Mouse (Mus musculus) A20 (cell line): ENCODE measurements around the gene Izumo1r.
"Not testable (repeated sequence)": the region's sequence is repeated elsewhere in the genome, so short reads cannot be mapped to it uniquely, and the experiment has no call there.

Source experiments
- DNase-seq: peaks from one replicate; pipeline ENCODE4 v3.0.0-alpha.2; 2011; ENCODE audit warnings: low read depth, low spot score

Izumo1r gene

DNA sequence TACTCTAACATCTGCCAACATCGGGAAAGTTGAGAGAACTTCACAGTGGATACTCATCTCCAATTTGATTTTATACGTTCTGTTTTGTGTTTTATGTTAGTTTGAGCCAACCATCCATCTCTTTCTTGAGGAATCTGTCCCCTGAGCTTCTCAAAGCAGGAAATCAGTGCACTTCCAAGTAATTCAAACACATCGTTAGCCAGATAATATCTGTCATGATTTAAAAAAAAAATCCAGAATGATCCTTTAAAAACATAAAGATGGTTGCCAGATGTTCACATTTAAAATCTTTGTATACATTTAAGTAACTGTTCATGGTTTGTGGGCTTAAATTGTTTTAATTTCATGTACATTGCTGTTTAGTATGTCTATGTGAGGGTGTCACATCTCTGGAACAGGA lies 2.2 kb upstream of the Izumo1r start:
- DNase-seq: no peak

DNA sequence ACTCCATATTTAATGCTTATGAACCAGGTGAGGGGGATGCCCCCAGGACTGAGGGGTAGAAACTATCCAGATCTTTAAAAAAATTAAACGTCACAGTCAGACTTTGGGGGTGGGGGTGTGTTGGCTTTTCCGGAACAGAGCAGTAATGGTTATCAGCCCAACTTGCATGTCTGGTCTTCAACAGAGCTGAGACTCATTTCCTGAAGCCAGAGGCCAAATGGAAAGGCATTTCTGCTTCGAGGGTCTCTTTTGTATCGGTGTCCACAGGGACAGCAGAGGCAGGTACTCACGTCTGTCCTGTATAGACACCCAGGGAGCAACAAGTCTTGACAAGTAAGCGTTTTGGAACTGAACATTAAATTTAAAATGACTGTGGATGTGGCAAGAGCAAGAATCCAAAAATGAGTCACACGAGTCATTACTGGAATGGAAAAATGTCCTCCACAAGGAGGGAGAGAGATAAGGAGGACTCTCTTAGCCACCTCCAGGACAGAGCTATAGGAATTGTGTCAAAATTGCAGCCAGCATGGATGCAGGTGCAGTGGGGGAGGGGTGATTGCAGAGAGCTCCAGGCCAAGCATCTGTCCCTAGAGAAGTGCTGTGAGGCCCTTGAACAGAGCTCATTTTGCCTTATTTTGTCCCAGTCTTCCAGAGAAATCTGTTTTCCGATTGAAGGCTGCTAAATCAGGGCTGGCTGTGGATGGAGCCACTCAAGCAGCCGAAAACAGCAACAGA lies 1.2 kb upstream of the Izumo1r start:
- DNase-seq: no peak

DNA sequence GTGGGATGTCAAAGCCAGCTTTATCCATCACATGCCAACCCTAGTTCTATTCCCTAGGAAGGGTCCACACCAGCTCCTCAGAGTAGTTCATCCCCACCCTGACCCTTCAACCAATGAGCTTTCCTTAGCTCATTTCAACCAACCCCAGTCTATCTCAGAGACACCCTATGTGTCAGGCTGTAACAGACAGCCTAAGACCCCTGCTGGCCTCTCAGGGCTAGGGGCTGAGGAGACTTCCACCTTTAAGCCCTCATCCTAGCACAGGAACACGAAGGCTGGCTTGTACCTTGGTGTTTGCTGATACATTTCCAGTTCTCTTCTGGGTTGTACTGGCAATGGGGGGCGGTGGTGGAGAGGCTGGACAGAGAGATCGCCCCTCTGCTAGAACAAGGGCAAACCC lies 743 bp downstream of the Izumo1r start:
- no peak for DNase-seq

DNA sequence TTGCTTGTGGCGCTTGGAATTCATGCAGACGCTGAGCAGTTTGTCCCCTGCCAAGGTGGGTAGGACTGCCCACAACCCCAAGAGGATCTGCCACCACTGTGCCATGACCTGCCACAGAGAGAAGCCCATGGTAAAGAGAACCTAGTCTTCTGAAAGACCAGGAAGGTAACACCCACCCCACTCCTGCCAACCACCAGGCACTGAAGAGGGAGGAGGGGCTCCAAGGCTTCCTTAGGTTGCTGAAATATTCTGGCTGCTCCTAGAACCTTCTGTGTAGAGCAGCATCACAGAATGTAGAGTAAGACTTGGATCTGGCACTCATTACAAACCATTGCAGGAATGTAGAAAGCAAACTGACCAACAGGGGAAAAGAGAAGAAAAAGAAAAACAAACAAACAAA lies 1.3 kb downstream of the Izumo1r start:
- no peak for DNase-seq

DNA sequence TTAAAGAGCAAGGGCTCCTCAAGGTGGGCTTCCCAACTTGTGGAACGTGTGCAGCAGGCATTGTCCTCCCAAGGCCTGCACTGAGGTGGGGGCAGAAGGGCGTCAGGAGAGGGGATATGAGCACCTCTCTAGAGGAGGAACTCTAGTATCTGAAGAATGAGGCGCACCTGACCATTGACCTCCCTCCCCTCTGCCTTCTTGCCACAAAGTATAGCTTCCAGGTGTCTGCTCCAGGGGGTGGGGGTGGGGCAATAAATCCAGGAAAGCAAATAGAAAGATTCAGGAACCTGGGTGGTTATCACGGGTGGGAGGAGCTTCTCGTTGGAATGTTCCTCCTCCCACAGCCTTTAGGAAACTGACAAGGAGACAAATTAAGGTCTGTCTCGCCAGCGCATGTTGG lies 2.0 kb downstream of the Izumo1r start:
- no peak for DNase-seq

DNA sequence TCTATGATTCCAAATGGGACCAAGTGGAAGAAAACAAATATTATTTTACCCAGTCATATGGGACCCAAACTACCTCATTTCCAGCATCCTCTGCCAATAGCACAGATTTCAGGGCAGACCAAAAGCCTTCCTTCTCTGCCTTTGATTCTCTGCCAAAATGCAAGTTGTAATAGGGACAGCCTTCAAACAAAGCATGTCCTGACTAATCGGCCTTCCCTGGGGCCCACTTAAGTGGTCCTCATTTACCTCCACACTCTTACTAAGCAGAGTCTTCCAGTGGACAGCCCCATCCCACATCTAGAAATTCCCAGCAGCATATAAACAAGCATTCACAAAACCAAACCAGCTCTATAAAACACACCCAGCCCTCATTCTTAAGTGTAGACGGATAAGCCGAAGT lies 6.6 kb downstream of the Izumo1r start:
- DNase-seq: no peak

DNA sequence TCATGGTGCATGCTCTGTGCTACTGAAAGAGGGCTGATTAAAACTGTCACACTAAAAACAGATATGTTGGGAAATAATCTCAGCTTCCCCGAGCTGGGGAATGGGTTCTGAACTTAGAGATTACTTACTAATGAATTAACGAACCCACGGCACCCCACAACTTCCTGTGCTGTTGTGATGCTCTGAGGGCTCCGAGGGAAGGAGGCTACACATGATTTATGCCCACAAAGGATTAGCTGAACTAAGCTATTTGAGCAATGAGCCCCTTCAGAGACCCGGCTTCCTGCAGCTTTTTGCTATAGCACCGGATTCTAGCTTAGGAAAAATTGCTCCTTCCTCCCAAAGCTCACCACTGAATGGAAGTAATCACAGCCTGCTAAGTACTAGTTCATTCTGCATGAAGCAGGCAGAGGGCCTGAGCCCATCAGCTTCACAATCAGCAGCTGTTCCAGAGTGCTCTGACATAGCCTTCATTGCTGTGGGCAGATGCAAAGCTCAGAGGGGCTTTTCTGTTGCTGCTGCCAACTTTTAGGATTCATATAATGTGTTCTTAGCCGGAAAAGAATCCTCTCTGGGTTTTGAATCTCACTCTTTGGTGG lies 8.4 kb downstream of the Izumo1r start:
- no peak for DNase-seq

DNA sequence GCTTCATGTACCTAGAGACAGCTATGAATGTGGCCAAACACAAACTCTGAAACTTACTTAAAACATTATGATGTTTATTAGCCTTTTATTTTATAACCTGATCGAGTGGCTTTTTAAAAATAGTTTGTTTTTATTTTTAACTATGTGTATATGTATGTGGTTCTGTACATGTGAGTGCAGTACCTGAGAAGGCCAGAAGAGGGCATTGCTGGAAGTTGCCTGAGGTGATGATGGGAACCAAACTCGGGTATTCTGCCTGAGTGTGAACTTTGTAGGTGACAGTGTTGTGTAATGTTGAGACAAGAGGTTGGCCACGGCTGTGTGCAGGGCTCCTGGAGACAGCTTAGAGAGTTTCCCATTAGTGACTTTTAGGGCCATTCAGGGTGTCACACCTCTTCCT lies 9.1 kb downstream of the Izumo1r start:
- peak; percentile 22 for DNase-seq

DNA sequence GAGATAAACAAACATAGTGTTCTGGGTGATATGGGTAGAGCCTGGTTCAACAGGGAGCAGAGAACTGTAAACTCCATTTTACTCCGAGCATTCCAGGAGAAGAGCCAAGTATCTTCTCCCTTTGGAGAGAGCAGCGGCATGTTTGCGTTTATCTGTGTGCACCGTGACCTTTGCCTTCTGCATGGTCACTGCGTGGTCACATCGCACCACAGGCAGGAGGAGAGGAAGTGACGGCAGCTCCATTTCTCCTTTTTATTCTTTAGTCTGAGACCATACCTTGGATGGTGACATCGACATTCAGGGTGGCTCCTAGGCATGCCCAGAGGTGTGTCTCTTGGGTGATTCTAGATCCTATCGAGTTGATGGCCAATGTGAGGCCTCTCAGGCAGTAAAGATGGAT lies 10.4 kb downstream of the Izumo1r start:
- no peak for DNase-seq

DNA sequence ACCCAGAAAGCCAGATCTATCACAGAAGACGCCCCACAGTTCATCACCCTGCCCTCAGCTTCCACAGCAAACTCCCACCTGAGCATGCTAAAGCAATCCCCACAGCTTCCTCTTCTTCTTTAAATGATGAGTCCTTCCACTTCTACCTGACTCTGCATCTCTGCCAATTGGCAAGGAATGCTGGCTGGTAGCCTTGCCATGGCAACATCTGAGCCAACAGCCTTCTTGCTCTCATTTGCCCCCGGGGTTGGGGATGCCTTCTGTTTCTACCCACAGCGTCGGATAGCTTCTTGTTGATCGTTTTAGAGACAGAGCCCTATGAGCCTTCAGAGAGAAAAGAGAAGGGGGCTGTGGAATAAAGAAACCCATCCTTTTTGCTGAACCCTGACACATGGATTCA lies 11.9 kb downstream of the Izumo1r start:
- no peak for DNase-seq

DNA sequence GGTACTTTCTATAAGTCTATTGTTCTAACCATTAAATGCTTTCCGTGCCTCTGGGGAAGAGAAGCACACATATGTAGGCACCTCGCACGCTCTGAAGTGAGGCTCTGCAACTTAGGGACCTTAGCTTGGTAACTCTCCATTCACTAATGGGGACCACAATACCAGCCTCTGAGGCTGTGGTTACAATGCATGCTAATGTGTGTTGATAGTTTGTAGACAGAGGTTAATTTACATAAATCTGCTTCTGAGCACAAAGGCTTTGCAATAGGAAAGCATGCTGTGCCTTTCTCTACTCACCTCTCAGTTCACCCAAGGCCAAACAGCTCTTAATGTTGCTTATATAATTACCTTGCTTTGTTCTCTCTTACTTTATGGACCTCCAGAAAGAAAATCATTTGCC lies 13.1 kb downstream of the Izumo1r start:
- no peak for DNase-seq

DNA sequence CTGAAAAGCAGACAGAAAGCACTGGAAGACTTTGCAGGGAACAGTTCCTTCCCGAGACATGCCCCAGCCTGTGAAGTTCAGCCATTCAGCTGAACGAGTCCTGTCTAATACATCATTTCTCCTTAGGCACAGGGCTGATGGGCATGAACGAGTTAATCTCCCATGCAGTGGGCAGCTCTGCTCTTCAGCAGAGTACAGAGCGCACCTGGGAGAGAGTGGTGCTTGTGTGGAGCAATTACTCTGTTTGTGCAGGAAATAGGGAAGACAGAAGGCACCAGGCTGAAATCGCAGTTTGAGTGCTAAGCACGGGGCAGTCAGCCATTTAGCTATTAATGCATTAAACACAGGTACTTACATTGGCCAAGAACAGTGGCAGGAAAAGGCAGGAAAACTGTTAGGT lies 15.1 kb downstream of the Izumo1r start:
- no peak for DNase-seq

DNA sequence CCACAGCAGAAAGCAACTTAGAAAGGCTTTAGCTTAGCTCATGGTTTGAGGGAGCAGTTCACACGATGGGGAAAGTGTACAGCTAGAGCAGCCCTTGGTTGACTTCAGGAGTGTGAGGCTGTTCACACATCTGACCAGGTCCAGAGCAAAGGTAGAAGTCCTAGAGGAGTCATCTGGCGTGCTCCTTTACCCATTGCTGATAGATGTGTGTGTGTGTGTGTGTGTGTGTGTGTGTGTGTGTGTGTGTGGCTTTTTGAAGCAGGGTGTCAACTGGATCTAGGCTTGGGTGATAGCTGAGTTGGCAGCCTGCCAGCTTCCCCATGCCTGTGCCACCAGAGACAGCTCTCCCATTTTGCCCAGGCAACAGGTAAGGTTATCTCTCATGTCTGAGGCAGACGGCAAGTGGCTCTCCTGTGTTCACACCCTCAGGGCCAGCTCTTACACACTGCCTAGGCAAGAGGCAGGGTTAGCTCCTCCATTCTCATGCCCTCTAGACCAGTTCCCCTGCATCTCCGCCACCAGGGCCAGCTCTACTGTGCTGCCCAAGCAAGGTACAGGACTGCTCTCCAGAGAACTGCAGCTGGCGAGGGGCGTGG lies 15.9 kb downstream of the Izumo1r start:
- DNase-seq: no peak

DNA sequence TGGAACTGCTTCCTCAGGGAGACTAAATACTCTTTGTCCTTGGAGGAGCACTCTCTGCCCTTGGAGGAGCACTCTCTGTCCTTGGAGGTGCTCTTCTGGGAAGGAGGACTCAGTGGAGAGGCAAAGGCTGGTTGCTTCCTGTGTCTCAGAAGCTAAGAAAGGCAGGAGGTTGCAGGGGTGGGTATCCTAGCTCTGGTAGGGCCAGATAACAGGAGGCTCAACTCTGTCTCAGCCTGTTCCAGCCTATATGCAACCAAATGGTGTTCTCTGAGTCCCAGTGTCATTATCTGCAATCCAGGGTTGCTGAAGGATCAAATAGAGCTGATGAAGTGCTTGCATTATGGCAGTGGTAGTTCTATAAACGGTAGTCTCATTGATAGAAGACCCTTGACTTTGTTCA lies 17.8 kb downstream of the Izumo1r start:
- DNase-seq: no peak

DNA sequence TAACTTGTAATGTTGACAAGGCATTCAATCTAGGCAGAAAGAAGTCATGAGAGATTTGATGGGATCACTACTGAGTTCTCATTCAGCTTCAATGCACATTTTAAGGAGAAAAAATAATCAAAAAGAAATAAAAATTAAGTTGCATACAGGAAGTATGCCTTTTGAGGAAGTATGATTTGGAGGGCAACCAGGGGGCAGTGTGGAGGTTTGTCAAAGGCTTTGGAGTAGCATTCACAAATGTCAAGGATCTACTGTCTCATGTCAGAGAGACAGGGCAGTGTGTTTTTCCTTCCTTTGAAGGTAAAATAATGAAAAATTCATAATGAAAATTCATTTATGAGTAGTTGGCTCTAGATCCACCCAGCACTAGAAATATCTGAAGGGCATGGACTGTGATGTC lies 18.6 kb downstream of the Izumo1r start:
- DNase-seq: peak; percentile 32

DNA sequence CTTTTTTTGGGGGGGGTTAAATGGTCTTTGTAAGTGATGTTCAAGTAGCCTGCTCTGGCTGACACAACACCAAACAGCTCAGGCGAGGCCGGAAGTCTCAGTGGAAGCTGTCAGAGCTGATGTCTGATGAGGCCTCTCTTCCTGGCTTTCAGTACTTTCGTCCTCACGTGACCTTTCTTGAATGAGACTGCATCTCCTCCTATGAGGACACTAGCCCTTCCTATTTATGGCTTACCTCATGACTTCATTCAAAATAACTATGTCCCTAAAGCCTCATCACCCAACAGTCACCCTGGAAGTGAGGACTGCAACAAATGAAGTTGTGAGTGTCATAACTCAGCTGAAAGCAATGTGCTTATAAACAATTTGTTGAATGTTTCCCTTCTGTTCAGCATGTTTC lies 19.1 kb downstream of the Izumo1r start:
- DNase-seq: no peak

DNA sequence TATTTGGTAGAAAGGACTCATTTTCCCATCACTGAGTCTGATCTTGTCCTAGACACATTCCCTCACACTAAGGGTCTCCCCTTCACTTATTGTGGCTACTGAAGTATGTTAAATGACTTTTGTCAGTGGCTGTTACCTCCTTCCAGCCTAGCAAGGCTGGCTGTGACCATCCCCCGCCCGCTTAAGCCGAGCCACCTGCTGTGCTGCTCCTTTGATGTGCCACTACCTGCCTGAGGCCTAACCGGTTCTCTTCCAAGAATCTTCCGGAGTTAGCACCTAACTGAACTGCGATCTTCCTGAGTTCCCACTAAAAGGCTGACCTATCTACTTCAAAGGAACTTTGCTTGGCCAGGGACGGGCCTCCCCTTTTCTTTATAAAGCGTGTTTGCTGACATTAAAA lies 27.2 kb downstream of the Izumo1r start:
- not testable (repeated sequence) for DNase-seq

DNA sequence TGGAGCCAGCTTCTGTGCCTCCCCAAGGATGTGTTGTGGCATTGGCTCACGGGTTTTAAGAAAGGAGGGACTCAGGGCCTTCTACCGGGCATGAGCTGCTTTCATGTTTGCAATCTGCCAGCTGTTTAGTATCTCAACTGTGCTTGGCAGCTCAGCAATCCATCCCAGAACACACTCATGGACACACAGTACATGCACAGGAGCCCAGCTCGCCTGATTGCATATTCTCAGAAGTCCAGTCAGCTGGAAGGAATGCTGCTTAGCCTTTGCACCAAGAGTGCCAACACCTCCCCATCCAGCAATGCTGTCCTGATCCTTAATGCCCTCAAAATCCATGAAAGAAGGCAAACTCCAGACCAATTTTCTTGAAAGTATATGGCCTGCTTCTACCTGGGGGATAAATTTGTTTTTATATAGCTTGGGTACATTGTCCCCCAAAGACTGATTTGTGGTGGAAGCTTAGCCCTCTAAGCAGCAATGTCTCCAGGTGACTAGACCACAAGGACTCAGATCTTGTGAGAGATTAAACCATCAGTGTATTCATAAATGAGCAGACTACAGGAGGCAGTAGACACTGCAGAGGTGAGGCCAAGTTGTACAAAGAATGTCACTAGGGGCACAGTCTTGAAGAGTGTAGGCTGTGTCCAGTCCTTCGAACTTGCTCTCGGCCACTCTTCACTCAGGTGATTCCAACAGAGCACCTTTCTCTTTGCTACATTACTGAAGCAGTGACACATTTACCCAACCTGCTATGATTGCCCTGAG lies 27.8 kb downstream of the Izumo1r start:
- no peak for DNase-seq

DNA sequence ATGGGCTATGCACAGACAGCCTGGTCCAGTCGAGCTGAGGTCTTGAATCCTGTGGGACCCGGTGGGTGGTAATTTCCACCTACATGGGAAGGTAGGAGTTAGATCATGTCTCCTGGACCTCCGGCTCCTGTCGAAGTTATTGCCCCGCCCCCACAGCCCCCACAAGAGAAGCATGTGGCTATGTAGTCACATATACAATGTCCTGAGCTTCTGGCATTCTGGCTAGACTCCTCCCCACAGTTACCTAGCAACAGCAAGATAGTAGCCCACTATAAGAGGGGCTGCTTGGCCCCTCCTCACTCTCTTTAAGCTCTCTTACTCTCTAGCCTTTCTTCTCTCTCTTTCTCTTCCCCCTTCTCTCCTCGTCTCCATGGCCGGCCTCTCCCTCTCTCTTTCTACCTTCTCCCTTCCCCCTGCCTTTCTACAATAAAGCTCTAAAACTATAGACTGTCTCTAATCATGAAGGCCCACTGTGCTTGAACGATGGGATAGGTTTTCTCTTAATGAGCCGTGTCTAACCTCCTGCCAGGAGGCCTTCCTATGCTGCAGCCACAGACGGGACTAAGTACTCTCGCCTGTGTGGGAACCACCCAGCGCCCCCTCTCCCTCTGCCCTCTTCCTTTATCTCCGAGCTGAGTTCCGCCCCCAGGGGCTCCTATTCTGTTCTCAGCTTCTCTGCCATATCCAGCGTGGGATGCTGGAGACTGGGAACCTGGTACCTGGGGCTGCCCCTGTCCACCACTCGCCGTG lies 31.4 kb downstream of the Izumo1r start:
- no peak for DNase-seq

DNA sequence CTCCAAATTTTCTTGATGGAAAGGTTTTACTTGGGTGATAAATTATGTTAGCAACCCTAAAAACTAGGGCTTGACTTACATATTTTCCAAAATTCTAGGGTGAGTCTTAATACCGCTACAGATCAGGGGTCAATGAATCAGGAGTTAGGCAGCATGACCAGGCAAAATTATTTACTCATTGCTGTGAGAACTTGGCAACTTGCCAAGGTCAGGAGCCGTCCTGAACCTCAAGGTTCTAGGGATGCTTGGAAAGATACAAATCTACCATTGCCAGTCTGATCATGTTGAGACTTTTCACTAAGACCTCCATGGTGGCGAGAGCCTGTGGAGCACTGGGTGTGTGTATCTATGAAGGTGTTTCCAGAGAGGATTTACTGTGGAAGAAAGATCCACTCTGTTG lies 32.2 kb downstream of the Izumo1r start:
- DNase-seq: no peak

DNA sequence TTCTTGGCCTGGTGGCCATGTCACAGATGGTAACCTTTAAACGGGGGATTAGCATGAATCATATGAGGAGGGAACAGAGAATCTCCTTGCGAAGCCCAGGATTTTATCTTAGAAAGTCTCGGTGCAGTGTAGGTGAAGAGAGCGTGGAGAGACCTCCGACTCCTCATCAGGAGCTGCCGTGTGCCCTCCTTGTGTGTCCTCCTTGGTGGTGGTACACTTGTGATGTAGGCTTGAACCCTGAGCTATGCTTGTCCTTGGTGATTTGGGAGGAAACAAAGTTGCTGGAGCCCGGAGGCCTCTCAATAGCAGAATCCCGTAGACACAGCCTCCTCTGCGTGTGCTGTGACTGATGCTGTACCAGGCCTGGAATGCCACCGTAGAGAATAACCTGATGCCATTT lies 32.9 kb downstream of the Izumo1r start:
- no peak for DNase-seq

DNA sequence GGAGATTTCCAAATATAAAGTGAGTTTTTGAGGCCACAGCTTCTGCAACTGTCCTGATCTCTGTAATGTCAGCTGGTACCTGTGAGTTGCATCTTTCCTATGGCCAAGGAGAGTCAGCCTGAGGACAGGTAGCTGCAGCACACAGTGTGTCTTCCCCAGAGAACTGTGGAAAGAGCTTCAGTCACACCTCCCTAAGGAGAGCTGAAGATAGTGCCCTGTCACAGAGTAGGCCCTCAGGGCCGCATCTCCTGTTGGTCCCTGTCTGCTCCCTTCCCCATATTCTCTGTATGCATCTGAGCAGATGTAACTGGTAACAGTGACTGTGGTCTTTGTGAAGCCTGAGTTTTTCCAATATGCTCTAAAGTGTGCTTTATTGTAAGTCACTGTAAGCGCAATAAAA lies 33.4 kb downstream of the Izumo1r start:
- DNase-seq: no peak
